In the genomic region with DNA sequence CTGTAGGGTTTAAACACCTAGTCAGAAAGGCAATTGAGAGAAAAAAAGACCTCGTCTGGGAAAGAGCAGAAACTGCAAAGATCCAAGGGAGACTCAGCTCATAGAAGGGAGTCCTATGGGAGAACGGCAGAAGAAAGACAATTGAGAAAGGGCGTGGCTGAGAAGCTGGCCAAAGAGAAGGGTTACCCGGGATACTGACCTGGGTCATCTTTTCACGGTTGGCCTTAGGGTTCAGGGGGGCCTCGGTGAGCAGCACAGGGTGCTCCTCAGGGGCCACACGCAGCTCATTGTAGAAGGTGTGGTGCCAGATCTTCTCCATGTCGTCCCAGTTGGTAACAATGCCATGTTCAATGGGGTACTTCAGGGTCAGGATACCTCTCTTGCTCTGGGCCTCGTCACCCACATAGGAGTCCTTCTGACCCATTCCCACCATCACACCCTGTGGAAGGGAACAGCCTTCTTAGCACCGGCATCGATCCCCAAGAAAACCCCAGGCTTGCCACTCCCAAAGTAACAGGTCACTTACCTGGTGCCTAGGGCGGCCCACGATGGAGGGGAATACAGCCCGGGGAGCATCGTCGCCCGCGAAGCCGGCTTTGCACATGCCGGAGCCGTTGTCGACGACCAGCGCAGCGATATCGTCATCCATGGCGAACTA, we compare ENCODE assay signal across 8 mouse cellular contexts. TPM values are rescaled to one million over a fixed set of nuclear protein-coding genes. Genes with fewer than 3 reads are reported as not detected.
DNase-seq lines count a peak whose midpoint lies in the region; ATAC-seq and TF ChIP-seq lines count a peak whose summit lies in the region.

No protein-coding gene starts in this region.

- no peak for TF ChIP-seq POLR2A in olfactory bulb, adult 2 months (IDR thresholded peaks at IDR 0.05; ENCODE audit: insufficient read depth, low read depth, low read length)

- no peaks in the 10 kb centered on the region for H3K9me3 ChIP-seq in forebrain, embryonic 10.5 days
- H3K9me3 ChIP-seq in intestine, postnatal 0 days (ENCODE audit: control insufficient read depth), result no peaks in the 10 kb centered on the region

- ATAC-seq in intestine, postnatal 0 days, result no peak

- peaks cover 60% of the 10 kb centered on the region for H3K4me1 ChIP-seq in forebrain, embryonic 10.5 days
- peaks cover 25% of the 10 kb centered on the region for H3K4me1 ChIP-seq in intestine, postnatal 0 days (replicated peaks; ENCODE audit: control insufficient read depth, insufficient read depth, low read length)
- peaks cover 25% of the 10 kb centered on the region for H3K4me1 ChIP-seq in olfactory bulb, adult 2 months (ENCODE audit: control insufficient read depth, insufficient read depth, low read length)

- H3K4me3 ChIP-seq in forebrain, embryonic 10.5 days, result peak overlapping the region; percentile 92
- peak overlapping the region; percentile 100 for H3K4me3 ChIP-seq in intestine, postnatal 0 days (ENCODE audit: low read depth, low read length)
- peak overlapping the region; percentile 56 for H3K4me3 ChIP-seq in olfactory bulb, adult 2 months (ENCODE audit: insufficient read depth, low read depth, low read length)

- no peak for TF ChIP-seq CTCF in intestine, postnatal 0 days (IDR thresholded peaks at IDR 0.05; ENCODE audit: low read depth)
- TF ChIP-seq CTCF in olfactory bulb, adult 2 months (IDR thresholded peaks at IDR 0.05; ENCODE audit: insufficient read depth, low read depth, low read length), result no peak

- 9% methylated on average over 27 of the region's 27 CpGs for WGBS in forebrain, embryonic 10.5 days
- WGBS in intestine, postnatal 0 days, result 2% methylated on average over 27 of the region's 27 CpGs
- WGBS in olfactory bulb, adult 2 months, result 2% methylated on average over 27 of the region's 27 CpGs

- H3K36me3 ChIP-seq in forebrain, embryonic 10.5 days (replicated peaks), result peaks cover 57% of the 10 kb centered on the region
- H3K36me3 ChIP-seq in intestine, postnatal 0 days (ENCODE audit: control insufficient read depth, insufficient read depth), result peaks cover 55% of the 10 kb centered on the region

- H3K9ac ChIP-seq in intestine, postnatal 0 days (ENCODE audit: low read depth, low read length), result peak overlapping the region; percentile 100

- peak overlapping the region; percentile 100 for H3K27ac ChIP-seq in forebrain, embryonic 10.5 days
- H3K27ac ChIP-seq in intestine, postnatal 0 days (ENCODE audit: low read depth, low read length), result peak overlapping the region; percentile 100
- H3K27ac ChIP-seq in olfactory bulb, adult 2 months (ENCODE audit: insufficient read depth, low read depth, low read length), result peak overlapping the region; percentile 47

- H3K4me2 ChIP-seq in intestine, postnatal 0 days (replicated peaks; ENCODE audit: low read depth), result peak overlapping the region; percentile 80

- peak; percentile 48 for DNase-seq in retina, embryonic 14.5 days (ENCODE audit: low spot score)
- DNase-seq in retina, postnatal 1 day, result no peak
- DNase-seq in forebrain, embryonic 10.5 days (ENCODE audit: extremely low spot score, low spot score), result no peak
- DNase-seq in urinary bladder, adult 18-20 months (ENCODE audit: low spot score in 2 of 2), result no peak
- DNase-seq in embryo, embryonic 11 days, result no peak
- DNase-seq in gastrocnemius, postnatal 25 days, result no peak

- H3K27me3 ChIP-seq in forebrain, embryonic 10.5 days (ENCODE audit: poor library complexity, severe bottlenecking), result no peaks in the 10 kb centered on the region
- H3K27me3 ChIP-seq in intestine, postnatal 0 days (replicated peaks; ENCODE audit: control insufficient read depth, insufficient read depth, low read length), result no peaks in the 10 kb centered on the region

RNA-seq across cellular contexts. Expression of a gene that starts 1.4 kb away (rescaled TPM):
- polyA plus RNA-seq in forebrain, embryonic 10.5 days (2016; fragmentation: Nextera tagmentation; extraction: Ambion mirVana), result 12,867 and 12,868 TPM in 2 replicates
- polyA plus RNA-seq in intestine, postnatal 0 days (2015; fragmentation: Nextera tagmentation; extraction: Ambion mirVana), result 22,808 and 23,070 TPM in 2 replicates
- 1,129 and 2,319 TPM in 2 replicates for polyA plus RNA-seq in olfactory bulb, adult 2 months (2012; ENCODE audit: insufficient read depth, insufficient read length, low replicate concordance, missing spikeins)
- 100 to 1,000 TPM; 487 to 619 TPM for total RNA-seq in gastrocnemius, postnatal 25 days (2021)

RNA-seq across cellular contexts. Expression of a gene that starts 9.9 kb away (rescaled TPM):
- polyA plus RNA-seq in forebrain, embryonic 10.5 days (2016; fragmentation: Nextera tagmentation; extraction: Ambion mirVana), result 24.2 and 25.1 TPM in 2 replicates
- polyA plus RNA-seq in intestine, postnatal 0 days (2015; fragmentation: Nextera tagmentation; extraction: Ambion mirVana), result 5.6 and 6.2 TPM in 2 replicates
- polyA plus RNA-seq in olfactory bulb, adult 2 months (2012; ENCODE audit: insufficient read depth, insufficient read length, low replicate concordance, missing spikeins), result not detected in 2 replicates
- 1 to 10 TPM; 5.6 to 6.8 TPM for total RNA-seq in gastrocnemius, postnatal 25 days (2021)

RNA-seq across cellular contexts. Expression of a gene that starts 55.0 kb away (rescaled TPM):
- 676 and 689 TPM in 2 replicates for polyA plus RNA-seq in forebrain, embryonic 10.5 days (2016; fragmentation: Nextera tagmentation; extraction: Ambion mirVana)
- polyA plus RNA-seq in intestine, postnatal 0 days (2015; fragmentation: Nextera tagmentation; extraction: Ambion mirVana), result 36.5 and 37.1 TPM in 2 replicates
- not detected in 2 replicates for polyA plus RNA-seq in olfactory bulb, adult 2 months (2012; ENCODE audit: insufficient read depth, insufficient read length, low replicate concordance, missing spikeins)
- 10 to 100 TPM; 13.4 to 17.6 TPM for total RNA-seq in gastrocnemius, postnatal 25 days (2021)

Comparison
In these comparisons a context has a peak if more than half of its experiments do, and no peak if none do; other contexts are left out.
1. H3K27ac ChIP-seq: peak in every context shown above with its lines; median percentile 100 in forebrain, embryonic 10.5 days; 100 in intestine, postnatal 0 days; 47 in olfactory bulb, adult 2 months.